Comparison of ENCODE assay signal across 10 mouse cellular contexts in the genomic region with DNA sequence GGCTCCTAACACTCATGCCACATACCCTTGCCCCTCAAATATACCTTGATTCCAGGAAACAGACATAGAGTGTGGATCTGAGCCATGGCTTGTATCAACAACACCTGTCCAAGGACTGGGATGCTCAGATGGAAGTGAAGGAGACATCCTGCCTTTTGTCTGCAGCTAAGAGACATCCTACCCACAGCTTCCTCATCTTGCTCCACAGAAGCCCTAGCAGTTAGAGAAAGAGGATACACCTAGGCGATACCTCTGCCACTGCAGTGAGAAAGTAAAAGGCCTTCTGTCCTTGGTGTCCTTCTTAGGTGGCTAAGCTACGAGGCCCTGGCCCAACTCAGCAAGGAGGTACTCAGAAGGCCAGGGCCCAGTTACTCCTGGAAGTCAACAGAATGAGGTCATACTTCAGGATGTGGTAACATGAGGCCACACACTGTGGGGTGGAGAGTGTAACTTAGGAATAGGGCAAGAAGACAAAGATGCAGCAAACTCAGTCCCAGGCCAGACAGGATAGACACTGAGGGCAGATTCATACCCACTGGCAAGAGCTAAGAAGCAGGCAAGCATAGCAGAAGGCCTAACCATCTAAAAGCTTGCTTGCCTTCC. TPM values are rescaled to one million over a fixed set of nuclear protein-coding genes. Genes with fewer than 3 reads are reported as not detected.
DNase-seq lines count a peak whose midpoint lies in the region; ATAC-seq and TF ChIP-seq lines count a peak whose summit lies in the region.
"Had no signal": no experiment of that assay in that cellular context is flagged by ENCODE, and none has a peak within 500 bp of the region (broad histone marks: within the 10 kb centered on the region; RNA-seq: fewer than 3 reads in every experiment).

No protein-coding gene starts in this region.

- DNase-seq in gastrocnemius, adult 2 months = peak; percentile 67
- no peak for DNase-seq in gastrocnemius, postnatal 36 days
- peak; percentile 31 for DNase-seq in CD4-positive helper T cell, adult 2 months (ENCODE audit: low read depth, low spot score)
- DNase-seq in heart, embryonic 10.5 days (ENCODE audit: low spot score) = no peak
- no peak for DNase-seq in embryo, embryonic 11 days
- no peak for DNase-seq in cerebellum, postnatal 14 days
- DNase-seq: cerebellum, adult 18-20 months had no signal

- 47% methylated on average over 2 of the region's 2 CpGs for WGBS in heart, embryonic 10.5 days
- 36% methylated on average over 2 of the region's 2 CpGs for WGBS in liver, embryonic 16.5 days (ENCODE audit: insufficient replicate concordance)
- 73% methylated on average over 2 of the region's 2 CpGs for WGBS in kidney, embryonic 14.5 days

- H3K9ac ChIP-seq in liver, embryonic 16.5 days (ENCODE audit: low read depth, low read length) = no peak overlapping the region
- H3K9ac ChIP-seq in kidney, embryonic 14.5 days (ENCODE audit: low read depth, low read length) = no peak overlapping the region
- H3K9ac ChIP-seq: limb, embryonic 15.5 days had no signal

- peak overlapping the region; percentile 93 for H3K27ac ChIP-seq in gastrocnemius, adult 2 months
- H3K27ac ChIP-seq in heart, embryonic 10.5 days = peak overlapping the region; percentile 88
- peak overlapping the region; percentile 47; the same call in 1 of the 2 replicates for H3K27ac ChIP-seq in liver, embryonic 16.5 days (ENCODE audit: low read length)
- H3K27ac ChIP-seq in kidney, embryonic 14.5 days (ENCODE audit: low read depth, low read length) = no peak overlapping the region
- H3K27ac ChIP-seq: limb, embryonic 15.5 days had no signal

- H3K4me3 ChIP-seq in gastrocnemius, adult 2 months = peak overlapping the region; percentile 51
- peak overlapping the region; percentile 40 for H3K4me3 ChIP-seq in heart, embryonic 10.5 days
- H3K4me3 ChIP-seq in liver, embryonic 16.5 days (ENCODE audit: low read depth, low read length) = no peak overlapping the region
- no peak overlapping the region for H3K4me3 ChIP-seq in kidney, embryonic 14.5 days (ENCODE audit: low read length)
- H3K4me3 ChIP-seq: limb, embryonic 15.5 days had no signal

- TF ChIP-seq CTCF in gastrocnemius, adult 2 months (IDR thresholded peaks at IDR 0.05) = no peak

- H3K9me3 ChIP-seq in heart, embryonic 10.5 days = no peaks in the 10 kb centered on the region
- H3K9me3 ChIP-seq in liver, embryonic 16.5 days (replicated peaks; ENCODE audit: control insufficient read depth, low read length) = no peaks in the 10 kb centered on the region
- no peaks in the 10 kb centered on the region for H3K9me3 ChIP-seq in kidney, embryonic 14.5 days (ENCODE audit: control insufficient read depth, low read length)
- H3K9me3 ChIP-seq: limb, embryonic 15.5 days had no signal

- intact Hi-C loops in gastrocnemius, adult 2 months (cut with DNase I) = no loop called here
- intact Hi-C loops in gastrocnemius, postnatal 36 days (cut with DNase I) = no loop called here

- 0 out of 2 replicates have a peak overlapping the region, but pooled peaks have one; percentile 5 for H3K4me2 ChIP-seq in liver, embryonic 16.5 days (ENCODE audit: low read depth, low read length)
- H3K4me2 ChIP-seq in kidney, embryonic 14.5 days (replicated peaks; ENCODE audit: low read depth, low read length) = no peak overlapping the region
- H3K4me2 ChIP-seq: limb, embryonic 15.5 days had no signal

- 0 out of 2 replicates have a peak, but pooled peaks cover 2% of the 10 kb centered on the region for H3K36me3 ChIP-seq in heart, embryonic 10.5 days
- no peaks in the 10 kb centered on the region for H3K36me3 ChIP-seq in liver, embryonic 16.5 days (ENCODE audit: control insufficient read depth, insufficient read depth)
- no peaks in the 10 kb centered on the region for H3K36me3 ChIP-seq in kidney, embryonic 14.5 days (ENCODE audit: control insufficient read depth, insufficient read depth, low read length)
- H3K36me3 ChIP-seq: limb, embryonic 15.5 days had no signal

- H3K27me3 ChIP-seq in heart, embryonic 10.5 days (ENCODE audit: insufficient read depth, poor library complexity, severe bottlenecking) = no peaks in the 10 kb centered on the region
- H3K27me3 ChIP-seq in liver, embryonic 16.5 days (ENCODE audit: control insufficient read depth, insufficient read depth, low read depth, low read length) = no peaks in the 10 kb centered on the region
- no peaks in the 10 kb centered on the region for H3K27me3 ChIP-seq in kidney, embryonic 14.5 days (ENCODE audit: control insufficient read depth, insufficient read depth, low read length)
- H3K27me3 ChIP-seq: limb, embryonic 15.5 days had no signal

- ATAC-seq in liver, embryonic 16.5 days (ENCODE audit: low read depth) = 0 out of 2 replicates have a peak, but pooled peaks have one; percentile 35
- no peak for ATAC-seq in kidney, embryonic 14.5 days (ENCODE audit: low FRiP score, low TSS enrichment)

- H3K4me1 ChIP-seq in heart, embryonic 10.5 days = peaks cover 100% of the 10 kb centered on the region
- H3K4me1 ChIP-seq in liver, embryonic 16.5 days (ENCODE audit: control insufficient read depth, low read depth, low read length) = peaks cover 62% of the 10 kb centered on the region
- peaks cover 75% of the 10 kb centered on the region for H3K4me1 ChIP-seq in kidney, embryonic 14.5 days (ENCODE audit: control insufficient read depth, insufficient read depth, low read length)

RNA-seq across cellular contexts. Expression of gene Mapkapk2, which starts 8.0 kb away (rescaled TPM):
- 100 to 1,000 TPM; 203 to 251 TPM for total RNA-seq in gastrocnemius, adult 2 months (2021)
- 100 to 1,000 TPM; 214 to 237 TPM for total RNA-seq in gastrocnemius, postnatal 36 days (2021)
- 59.2 and 60.3 TPM in 2 replicates for polyA plus RNA-seq in heart, embryonic 10.5 days (2016; fragmentation: Nextera tagmentation; extraction: Ambion mirVana)
- 6.4 and 10.8 TPM in 2 replicates for polyA plus RNA-seq in liver, embryonic 16.5 days (2015; fragmentation: Nextera tagmentation; extraction: Ambion mirVana)
- polyA plus RNA-seq in kidney, embryonic 14.5 days (2014; fragmentation: Nextera tagmentation; extraction: Ambion mirVana) = 59.9 and 62.8 TPM in 2 replicates

RNA-seq across cellular contexts. Expression of gene Dyrk3, which starts 48.5 kb away (rescaled TPM):
- not detected for total RNA-seq in gastrocnemius, adult 2 months (2021)
- not detected for total RNA-seq in gastrocnemius, postnatal 36 days (2021)
- 3.1 and 3.9 TPM in 2 replicates for polyA plus RNA-seq in heart, embryonic 10.5 days (2016; fragmentation: Nextera tagmentation; extraction: Ambion mirVana)
- 16.3 and 17.3 TPM in 2 replicates for polyA plus RNA-seq in liver, embryonic 16.5 days (2015; fragmentation: Nextera tagmentation; extraction: Ambion mirVana)
- polyA plus RNA-seq in kidney, embryonic 14.5 days (2014; fragmentation: Nextera tagmentation; extraction: Ambion mirVana) = 6.0 and 6.3 TPM in 2 replicates

Comparison
In these comparisons a context has a peak if more than half of its experiments do, and no peak if none do; other contexts are left out.
1. DNase-seq: peak in gastrocnemius, adult 2 months (single experiment) and CD4-positive helper T cell, adult 2 months (single experiment); none in gastrocnemius, postnatal 36 days (0 of 2), heart, embryonic 10.5 days (single experiment), embryo, embryonic 11 days (single experiment) and cerebellum, postnatal 14 days (0 of 2).
2. H3K4me3 ChIP-seq: peak in gastrocnemius, adult 2 months (single experiment) and heart, embryonic 10.5 days (single experiment); none in liver, embryonic 16.5 days (single experiment) and kidney, embryonic 14.5 days (single experiment).